Mouse (Mus musculus) heart, embryonic 10.5 days (tissue): ENCODE measurements at regions not wholly inside any gene's neighbourhood (a gene's known extent, or its start where the extent isn't known, plus 50 kb on each side); places are given as distances from the start of the nearest gene placed in this dataset.

Experiments
- DNase-seq: peaks from one replicate; pipeline ENCODE4 v3.0.0-alpha.2; 2017; ENCODE audit warnings: low spot score
- H3K27ac ChIP-seq: fragments of 300-500 bp; sonication (generic); 2 replicates; pipeline ENCODE4 v1.5.1; 2016; ENCODE audit warnings: mild to moderate bottlenecking
- H3K27me3 ChIP-seq: fragments of 300-500 bp; sonication (generic); 2 replicates; pipeline ENCODE4 v1.6.1; 2016; ENCODE audit warnings: mild to moderate bottlenecking; ENCODE audit not compliant: poor library complexity, insufficient read depth, severe bottlenecking
- H3K36me3 ChIP-seq: fragments of 300-500 bp; sonication (generic); 2 replicates; pipeline ENCODE4 v1.6.1; 2016; ENCODE audit warnings: mild to moderate bottlenecking, moderate library complexity
- H3K4me1 ChIP-seq: fragments of 300-500 bp; sonication (generic); 2 replicates; pipeline ENCODE4 v1.6.1; 2016; ENCODE audit warnings: mild to moderate bottlenecking
- H3K4me3 ChIP-seq: fragments of 300-500 bp; sonication (generic); 2 replicates; pipeline ENCODE4 v1.5.1; 2016; ENCODE audit warnings: mild to moderate bottlenecking, moderate library complexity
- H3K9me3 ChIP-seq: fragments of 300-500 bp; sonication (generic); 2 replicates; pipeline ENCODE4 v1.6.1; 2016; ENCODE audit warnings: mild to moderate bottlenecking, moderate library complexity
- WGBS: fragments of 180-500 bp; shearing (Covaris S2); methylation state at CpG from one replicate; pipeline ENCODE4 v1.1.7; 2016; 5-methylcytosine and 5-hydroxymethylcytosine counted together

- H3K9me3 ChIP-seq = no peaks in the 10 kb centered on the region
- no peaks in the 10 kb centered on the region for H3K36me3 ChIP-seq
- 58% methylated on average over 3 of the region's 3 CpGs for WGBS
- no peak overlapping the region for H3K4me3 ChIP-seq
- H3K4me1 ChIP-seq = peaks cover 12% of the 10 kb centered on the region; the same call in 1 of the 2 replicates
- no peak overlapping the region for H3K27ac ChIP-seq
- no peak for DNase-seq
- no peaks in the 10 kb centered on the region for H3K27me3 ChIP-seq
Observed at GRCm38 (mm10) chr11:22652931-22653330, 141.0 kb downstream of the Tmem17 start.

GRCm38 (mm10) chr11:22653366-22653765 lies 141.5 kb downstream of the Tmem17 start:
- Histone ChIP-seq H3K4me3 (no peak overlapping the region), H3K36me3 (no peaks in the 10 kb centered on the region), H3K27ac (no peak overlapping the region), H3K9me3 (no peaks in the 10 kb centered on the region), H3K4me1 (peaks cover 12% of the 10 kb centered on the region; the same call in 1 of the 2 replicates), H3K27me3 (no peaks in the 10 kb centered on the region)
- 80% methylated on average over 5 of the region's 5 CpGs for WGBS
- no peak for DNase-seq

GRCm38 (mm10) chr11:22657635-22658034 lies 145.7 kb downstream of the Tmem17 start:
- Histone ChIP-seq H3K27ac (no peak overlapping the region), H3K4me1 (peaks cover 18% of the 10 kb centered on the region), H3K36me3 (no peaks in the 10 kb centered on the region), H3K9me3 (no peaks in the 10 kb centered on the region), H3K4me3 (no peak overlapping the region), H3K27me3 (no peaks in the 10 kb centered on the region)
- no peak for DNase-seq
- WGBS = 12% methylated on average over 1 of the region's 1 CpGs

GRCm38 (mm10) chr11:22661072-22661471 lies 149.2 kb downstream of the Tmem17 start:
- no peak overlapping the region for H3K4me3 ChIP-seq
- H3K27ac ChIP-seq = no peak overlapping the region
- WGBS = 58% methylated on average over 5 of the region's 5 CpGs
- no peaks in the 10 kb centered on the region for H3K36me3 ChIP-seq
- DNase-seq = no peak
- H3K9me3 ChIP-seq = no peaks in the 10 kb centered on the region
- H3K4me1 ChIP-seq = peaks cover 14% of the 10 kb centered on the region
- no peaks in the 10 kb centered on the region for H3K27me3 ChIP-seq

GRCm38 (mm10) chr11:22661713-22662551 lies 150.0 kb downstream of the Tmem17 start:
- Histone ChIP-seq H3K4me1 (peaks cover 11% of the 10 kb centered on the region), H3K4me3 (no peak overlapping the region), H3K27me3 (no peaks in the 10 kb centered on the region), H3K36me3 (no peaks in the 10 kb centered on the region), H3K27ac (0 out of 2 replicates have a peak overlapping the region, but pooled peaks have one; percentile 7), H3K9me3 (no peaks in the 10 kb centered on the region)
- no peak for DNase-seq
- WGBS = 50% methylated on average over 10 of the region's 12 CpGs

GRCm38 (mm10) chr11:22665978-22666377 lies 154.1 kb downstream of the Tmem17 start:
- H3K36me3 ChIP-seq = no peaks in the 10 kb centered on the region
- no peaks in the 10 kb centered on the region for H3K9me3 ChIP-seq
- WGBS = 40% methylated on average over 4 of the region's 4 CpGs
- no peak overlapping the region for H3K4me3 ChIP-seq
- no peaks in the 10 kb centered on the region for H3K27me3 ChIP-seq
- H3K4me1 ChIP-seq = peaks cover 9% of the 10 kb centered on the region
- H3K27ac ChIP-seq = no peak overlapping the region
- no peak for DNase-seq

- no peak overlapping the region for H3K27ac ChIP-seq
- 79% methylated on average over 5 of the region's 5 CpGs for WGBS
- no peaks in the 10 kb centered on the region for H3K9me3 ChIP-seq
- no peaks in the 10 kb centered on the region for H3K27me3 ChIP-seq
- peaks cover 9% of the 10 kb centered on the region for H3K4me1 ChIP-seq
- no peak for DNase-seq
- no peaks in the 10 kb centered on the region for H3K36me3 ChIP-seq
- no peak overlapping the region for H3K4me3 ChIP-seq
Observed at GRCm38 (mm10) chr11:22666378-22666777, 154.5 kb downstream of the Tmem17 start.

GRCm38 (mm10) chr11:22668220-22668619 lies 156.3 kb downstream of the Tmem17 start:
- Histone ChIP-seq H3K9me3 (no peaks in the 10 kb centered on the region), H3K36me3 (no peaks in the 10 kb centered on the region), H3K27ac (no peak overlapping the region), H3K4me3 (no peak overlapping the region), H3K27me3 (no peaks in the 10 kb centered on the region), H3K4me1 (no peaks in the 10 kb centered on the region)
- DNase-seq = no peak
- WGBS = 56% methylated on average over 2 of the region's 2 CpGs

- WGBS = 83% methylated on average over 4 of the region's 4 CpGs
- no peaks in the 10 kb centered on the region for H3K9me3 ChIP-seq
- no peaks in the 10 kb centered on the region for H3K27me3 ChIP-seq
- no peak overlapping the region for H3K27ac ChIP-seq
- no peaks in the 10 kb centered on the region for H3K36me3 ChIP-seq
- no peaks in the 10 kb centered on the region for H3K4me1 ChIP-seq
- DNase-seq = no peak
- H3K4me3 ChIP-seq = no peak overlapping the region
Observed at GRCm38 (mm10) chr11:22669267-22669666, 157.4 kb downstream of the Tmem17 start.

- no peaks in the 10 kb centered on the region for H3K4me1 ChIP-seq
- H3K36me3 ChIP-seq = no peaks in the 10 kb centered on the region
- H3K27me3 ChIP-seq = no peaks in the 10 kb centered on the region
- 52% methylated on average over 5 of the region's 5 CpGs for WGBS
- no peak overlapping the region for H3K4me3 ChIP-seq
- no peak for DNase-seq
- H3K27ac ChIP-seq = no peak overlapping the region
- H3K9me3 ChIP-seq = no peaks in the 10 kb centered on the region
Observed at GRCm38 (mm10) chr11:22671791-22672490, 160.1 kb downstream of the Tmem17 start.

GRCm38 (mm10) chr11:22675047-22675446 lies 163.2 kb downstream of the Tmem17 start:
- H3K36me3 ChIP-seq = no peaks in the 10 kb centered on the region
- no peaks in the 10 kb centered on the region for H3K9me3 ChIP-seq
- H3K27me3 ChIP-seq = no peaks in the 10 kb centered on the region
- H3K4me1 ChIP-seq = no peaks in the 10 kb centered on the region
- H3K27ac ChIP-seq = no peak overlapping the region
- no peak overlapping the region for H3K4me3 ChIP-seq
- WGBS = 67% methylated on average over 3 of the region's 3 CpGs
- no peak for DNase-seq

GRCm38 (mm10) chr11:22675754-22676153 lies 163.9 kb downstream of the Tmem17 start:
- no peak for DNase-seq
- 77% methylated on average over 1 of the region's 1 CpGs for WGBS

GRCm38 (mm10) chr11:22677337-22677736 lies 165.4 kb downstream of the Tmem17 start:
- no peak for DNase-seq
- H3K4me3 ChIP-seq = no peak overlapping the region
- 29% methylated on average over 2 of the region's 2 CpGs for WGBS

More at GRCm38 (mm10) chr11:22675754-22676153, 163.9 kb downstream of the Tmem17 start:
- Histone ChIP-seq H3K4me1 (no peaks in the 10 kb centered on the region), H3K4me3 (no peak overlapping the region), H3K27ac (no peak overlapping the region), H3K36me3 (no peaks in the 10 kb centered on the region), H3K9me3 (no peaks in the 10 kb centered on the region), H3K27me3 (no peaks in the 10 kb centered on the region)

More at GRCm38 (mm10) chr11:22677337-22677736, 165.4 kb downstream of the Tmem17 start:
- Histone ChIP-seq H3K27me3 (no peaks in the 10 kb centered on the region), H3K36me3 (no peaks in the 10 kb centered on the region), H3K4me1 (no peaks in the 10 kb centered on the region), H3K27ac (no peak overlapping the region), H3K9me3 (no peaks in the 10 kb centered on the region)
